Mouse (Mus musculus) hindbrain, postnatal 0 days (tissue): ENCODE data around the gene Srsf1. TPM values are rescaled to one million over a fixed set of nuclear protein-coding genes. Genes with fewer than 3 reads are reported as not detected.

Source experiments
- ATAC-seq: fragments of 200-750 bp; cut with Nextera tagmentation; 2 replicates; pipeline ENCODE4 v1.8.0; 2017; ENCODE audit warnings: mild to moderate bottlenecking, moderate TSS enrichment, moderate library complexity
- DNase-seq: peaks from one replicate; pipeline ENCODE4 v3.0.0-alpha.2; 2015; ENCODE audit warnings: low spot score
- H3K27ac ChIP-seq: fragments of 300-500 bp; sonication (generic); 2 replicates; pipeline ENCODE4 v1.5.1; 2014; ENCODE audit warnings: mild to moderate bottlenecking
- H3K27me3 ChIP-seq: fragments of 300-500 bp; sonication (generic); 2 replicates; pipeline ENCODE4 v1.6.1; 2014; ENCODE audit warnings: low read length, mixed read lengths; ENCODE audit not compliant: insufficient read depth
- H3K36me3 ChIP-seq: fragments of 300-500 bp; sonication (generic); 2 replicates; pipeline ENCODE4 v1.6.1; 2014; ENCODE audit warnings: low read length, mixed read lengths; ENCODE audit not compliant: insufficient read depth
- H3K4me1 ChIP-seq: fragments of 300-500 bp; sonication (generic); 2 replicates; pipeline ENCODE4 v1.6.1; 2014; ENCODE audit warnings: antibody characterized with exemption, low read length, mixed read lengths; ENCODE audit not compliant: insufficient read depth
- H3K4me2 ChIP-seq: fragments of 300-500 bp; sonication (generic); 2 replicates; pipeline ENCODE4 v1.6.1; 2014; ENCODE audit warnings: low read depth, mild to moderate bottlenecking, low read length, moderate library complexity, mixed read lengths
- H3K4me3 ChIP-seq: fragments of 300-500 bp; sonication (generic); 2 replicates; pipeline ENCODE4 v1.5.1; 2014; ENCODE audit warnings: low read length
- H3K9ac ChIP-seq: fragments of 300-500 bp; sonication (generic); replicated peaks from 2 replicates; pipeline ENCODE4 v1.6.1; 2014; ENCODE audit warnings: mild to moderate bottlenecking, low read length, moderate library complexity, mixed read lengths
- H3K9me3 ChIP-seq: fragments of 300-500 bp; sonication (generic); 2 replicates; pipeline ENCODE4 v1.6.1; 2016; ENCODE audit warnings: low read length, mixed read lengths
- CTCF ChIP-seq: IDR thresholded peaks from 2 replicates; pipeline ENCODE4 v1.5.1; 2016; ENCODE audit warnings: antibody characterized with exemption, control low read depth, low read depth
- WGBS: fragments of 180-500 bp; shearing (Covaris S2); extraction: QIAGEN DNeasy Blood & Tissue Kit; methylation state at CpG from one replicate; pipeline ENCODE4 v1.1.7; 2014; 5-methylcytosine and 5-hydroxymethylcytosine counted together
- polyA plus RNA-seq: library from polyadenylated mRNA; unstranded; fragments of >200 nt; fragmentation: Nextera tagmentation; extraction: Ambion mirVana; gene quantifications from 2 replicates; pipeline ENCODE4 v1.2.1, GENCODE M21; 2015
- total RNA-seq: library from RNA; depleted of rRNA; stranded (reverse); fragments of >200 nt; gene quantifications from 2 replicates; pipeline ENCODE4 v1.2.3, GENCODE M21; 2014

The Srsf1 gene
- total and polyA plus RNA-seq, 2 experiments from 2014 or later = 124 to 332 TPM

DNA sequence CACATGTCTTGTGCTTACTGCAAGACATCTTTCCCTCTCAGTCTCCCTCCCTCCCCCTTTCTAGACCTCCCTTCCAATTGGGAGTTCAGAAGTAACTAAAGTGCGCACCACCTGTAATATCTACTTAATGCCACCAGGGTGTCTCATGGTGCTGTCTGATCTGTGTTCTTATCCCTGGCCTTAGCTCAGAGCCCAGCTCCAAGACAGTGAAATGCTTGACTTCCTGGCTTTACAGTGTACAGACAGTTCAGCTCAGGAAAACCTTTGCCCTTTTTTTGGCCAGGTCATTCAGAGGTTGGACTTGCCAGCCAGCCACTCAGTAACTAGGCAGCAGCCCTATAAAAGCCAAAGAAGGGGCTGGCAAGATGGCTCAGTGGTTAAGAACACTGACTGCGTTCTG lies 12.0 kb downstream of the Srsf1 start:
- ATAC-seq (peak; percentile 91), DNase-seq (peak; percentile 81)
- H3K4me1 ChIP-seq = no peaks in the 10 kb centered on the region
- TF ChIP-seq CTCF = peak; percentile 89
- 45% methylated on average over 2 of the region's 2 CpGs for WGBS
- H3K27ac ChIP-seq = no peak overlapping the region
- H3K4me2 ChIP-seq = no peak overlapping the region
- H3K4me3 ChIP-seq = no peak overlapping the region
- no peak overlapping the region for H3K9ac ChIP-seq
- H3K36me3 ChIP-seq = no peaks in the 10 kb centered on the region
- H3K27me3 ChIP-seq = no peaks in the 10 kb centered on the region
- H3K9me3 ChIP-seq = no peaks in the 10 kb centered on the region

DNA sequence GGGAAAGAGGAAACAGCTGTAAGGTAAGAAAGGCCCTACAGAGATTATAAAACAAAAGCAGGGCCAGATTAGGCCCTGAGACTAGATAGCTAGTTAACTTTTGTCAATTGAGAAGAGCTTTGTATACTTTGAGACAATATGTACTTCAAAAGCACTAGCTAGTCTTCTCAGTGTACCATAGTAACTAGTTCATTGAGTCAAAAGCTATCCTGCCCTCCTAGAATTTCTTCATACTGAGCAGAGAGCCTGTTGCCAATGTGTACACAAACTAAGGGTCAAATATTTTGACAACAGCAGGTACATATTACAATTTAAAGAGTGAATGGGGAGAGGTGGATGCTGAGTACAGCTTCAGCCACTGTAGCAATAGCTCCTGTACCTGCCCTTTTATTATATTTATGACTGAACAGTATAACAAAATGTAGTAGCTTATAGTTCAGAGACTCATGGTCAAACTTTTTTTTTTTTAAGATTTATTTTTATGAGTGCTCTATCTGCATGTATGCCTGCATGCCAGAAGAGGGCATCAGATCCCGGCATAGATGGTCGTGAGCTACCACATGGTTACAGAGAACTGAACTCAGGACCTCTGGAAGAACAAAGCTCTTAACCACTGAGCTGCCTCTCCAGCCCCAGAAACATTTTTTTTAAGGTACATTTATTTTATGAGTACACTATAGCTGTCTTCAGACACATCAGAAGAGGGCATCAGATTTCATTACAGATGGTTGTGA lies 14.9 kb downstream of the Srsf1 start:
- no peak overlapping the region for H3K9ac ChIP-seq
- TF ChIP-seq CTCF = peak; percentile 34; the same call in 1 of the 2 replicates
- H3K9me3 ChIP-seq = no peaks in the 10 kb centered on the region
- no peak for ATAC-seq
- H3K36me3 ChIP-seq = no peaks in the 10 kb centered on the region
- H3K27me3 ChIP-seq = no peaks in the 10 kb centered on the region
- H3K4me3 ChIP-seq = no peak overlapping the region
- H3K4me2 ChIP-seq = no peak overlapping the region
- 74% methylated on average over 2 of the region's 2 CpGs for WGBS
- H3K27ac ChIP-seq = no peak overlapping the region
- no peak for DNase-seq
- H3K4me1 ChIP-seq = 0 out of 2 replicates have a peak, but pooled peaks cover under 1% of the 10 kb centered on the region

DNA sequence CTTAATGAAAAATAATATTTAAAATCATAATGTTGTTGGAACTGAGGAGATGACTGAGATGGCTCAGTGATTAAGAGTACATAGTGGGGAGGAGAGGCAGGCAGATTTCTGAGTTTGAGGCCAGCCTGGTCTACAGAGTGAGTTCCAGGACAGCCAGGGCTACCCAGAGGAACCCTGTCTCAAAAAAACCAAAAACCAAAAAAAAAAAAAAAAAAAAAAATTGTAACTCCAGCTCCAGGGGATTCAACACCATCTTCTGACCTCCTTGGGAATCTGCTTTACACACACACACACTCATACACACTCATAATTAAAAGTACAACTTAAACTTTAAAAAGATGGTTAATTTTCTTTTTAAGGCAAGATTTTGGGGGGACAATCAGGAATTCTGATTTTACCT lies 18.6 kb downstream of the Srsf1 start:
- no peak for DNase-seq
- ATAC-seq = no peak
- no peaks in the 10 kb centered on the region for H3K36me3 ChIP-seq
- H3K9me3 ChIP-seq = no peaks in the 10 kb centered on the region
- H3K27me3 ChIP-seq = no peaks in the 10 kb centered on the region
- peaks cover 11% of the 10 kb centered on the region for H3K4me1 ChIP-seq
- H3K4me2 ChIP-seq = no peak overlapping the region
- no peak overlapping the region for H3K9ac ChIP-seq
- TF ChIP-seq CTCF = no peak
- H3K27ac ChIP-seq = no peak overlapping the region
- no peak overlapping the region for H3K4me3 ChIP-seq

DNA sequence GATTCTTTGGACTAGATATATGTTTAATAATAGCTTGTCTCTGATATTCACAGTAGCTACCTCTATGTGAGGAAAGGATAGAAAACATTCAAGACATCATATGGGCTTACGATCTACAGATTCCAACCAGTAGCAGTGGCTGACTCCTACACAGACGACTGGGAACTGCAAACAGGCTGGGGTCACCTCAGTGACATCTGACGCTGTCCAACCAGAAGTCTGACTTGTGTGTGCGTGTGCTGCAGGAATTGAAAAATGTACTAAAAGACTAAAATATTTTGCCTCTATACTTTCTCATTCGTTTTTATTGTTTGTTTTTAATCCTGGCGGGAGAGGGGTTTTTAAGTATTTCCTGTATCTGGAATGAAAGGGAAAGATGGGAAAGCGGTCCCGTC lies 20.0 kb downstream of the Srsf1 start:
- ATAC-seq (no peak), DNase-seq (peak; percentile 45)

DNA sequence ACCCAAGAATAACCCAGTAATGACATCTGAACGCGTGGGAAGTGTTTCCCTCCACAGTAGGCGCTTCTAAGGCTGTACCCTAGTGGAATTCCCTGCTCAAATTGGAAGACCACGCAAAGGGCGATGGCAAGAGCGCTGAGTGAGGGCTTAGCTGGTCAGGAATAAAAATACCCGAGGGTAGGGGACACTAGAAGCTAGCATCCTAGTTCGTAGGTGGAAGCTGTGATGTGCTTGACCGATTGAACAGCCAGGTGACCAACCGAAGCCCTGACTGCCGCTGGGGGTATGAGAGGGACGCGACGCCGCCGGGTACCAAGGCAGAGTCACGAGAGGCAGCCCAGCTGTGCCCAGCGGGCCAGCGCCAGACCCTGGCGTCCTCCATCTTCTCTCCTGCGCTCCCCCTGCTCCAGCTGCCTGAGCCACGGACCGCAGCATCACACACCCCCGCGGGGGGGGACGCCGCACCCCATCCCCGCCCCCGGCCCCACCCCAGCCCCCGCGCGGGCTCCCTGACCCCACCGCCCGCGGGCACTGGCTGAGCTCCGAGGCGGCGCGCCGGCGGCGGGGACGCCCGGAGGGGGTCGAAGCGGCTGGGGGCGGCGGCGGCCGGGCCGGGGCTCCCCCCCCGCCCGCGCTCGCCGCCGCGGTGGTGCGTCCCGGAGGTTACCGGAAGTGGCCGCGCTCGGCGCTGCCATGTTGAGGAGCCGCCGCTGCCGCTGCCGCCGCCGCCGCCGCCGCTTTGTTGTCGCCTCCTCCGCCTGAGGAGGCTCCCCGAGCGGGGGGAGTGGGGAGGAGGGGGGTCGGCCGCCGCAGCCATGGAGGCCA lies 20.6 kb downstream of the Srsf1 start, which contains the start of gene Vezf1:
Vezf1 (plus strand) TSS at position 694 of the 825 bp plus-strand sequence.
- ATAC-seq (peak; percentile 93), DNase-seq (peak; percentile 89)
- H3K9ac ChIP-seq = peak within 1 kb of the TSS; percentile 97
- under 1% methylated on average over 20 of the region's 81 CpGs for WGBS
- no peaks in the 10 kb centered on the region for H3K36me3 ChIP-seq
- peak; percentile 23; the same call in 1 of the 2 replicates for TF ChIP-seq CTCF
- H3K4me1 ChIP-seq = peaks cover 19% of the 10 kb centered on the region
- peak within 1 kb of the TSS; percentile 97 for H3K4me2 ChIP-seq
- H3K27me3 ChIP-seq = no peaks in the 10 kb centered on the region
- peak within 1 kb of the TSS; percentile 99 for H3K4me3 ChIP-seq
- H3K27ac ChIP-seq = peak within 1 kb of the TSS; percentile 97
- H3K9me3 ChIP-seq = no peaks in the 10 kb centered on the region

More for the DNA sequence above, 20.0 kb downstream of the Srsf1 start:
- no peak for TF ChIP-seq CTCF
- 5% methylated on average over 8 of the region's 8 CpGs for WGBS
- Histone ChIP-seq H3K9me3 (no peaks in the 10 kb centered on the region), H3K36me3 (no peaks in the 10 kb centered on the region), H3K27me3 (no peaks in the 10 kb centered on the region), H3K4me3 (peak overlapping the region; percentile 99), H3K4me2 (peak overlapping the region; percentile 97), H3K27ac (peak overlapping the region; percentile 97), H3K9ac (peak overlapping the region; percentile 97), H3K4me1 (peaks cover 19% of the 10 kb centered on the region)

DNA sequence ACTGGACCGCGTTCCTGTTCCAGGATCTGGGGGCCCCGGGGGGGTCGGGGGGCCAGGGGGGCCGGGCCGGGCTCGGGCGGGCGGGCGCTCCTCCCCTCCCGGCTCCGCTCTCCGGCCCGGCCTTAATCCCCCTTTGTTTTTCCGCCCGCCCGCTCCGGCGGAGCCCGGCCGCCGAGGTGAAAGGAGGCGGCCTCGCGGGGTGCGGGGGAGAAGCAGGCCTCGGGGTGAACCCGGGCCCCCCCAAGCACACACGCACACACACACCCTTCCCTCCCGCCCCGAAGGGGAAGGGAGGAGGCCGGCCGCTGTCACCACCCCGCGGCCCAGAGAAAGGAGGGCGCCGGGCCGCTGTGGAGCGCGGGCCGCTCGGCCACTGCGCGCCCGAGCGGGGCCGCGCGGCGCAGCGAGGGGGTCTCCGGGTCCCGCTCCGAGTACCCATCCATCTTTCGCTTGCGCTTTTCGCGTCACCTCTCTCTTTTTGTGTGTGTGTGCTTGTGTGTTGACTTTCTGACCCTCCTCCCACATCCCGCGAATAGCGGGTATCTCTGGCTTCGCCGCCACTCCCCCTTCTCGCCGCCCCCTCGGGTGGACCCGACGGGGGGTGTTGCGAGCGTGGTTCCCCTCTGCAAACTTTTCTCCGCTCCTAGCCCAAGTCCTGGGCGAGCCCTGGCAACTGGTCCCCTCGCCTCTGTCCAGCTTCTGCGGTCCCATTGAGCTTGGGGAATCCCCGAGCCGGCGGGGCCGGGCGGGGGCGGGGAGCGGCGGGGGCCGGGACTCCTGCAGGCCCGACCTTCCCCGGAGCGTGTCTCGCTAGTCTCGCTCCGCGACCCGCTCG lies 21.5 kb downstream of the Srsf1 start:
- H3K27me3 ChIP-seq = no peaks in the 10 kb centered on the region
- peaks cover 19% of the 10 kb centered on the region for H3K4me1 ChIP-seq
- 2% methylated on average over 74 of the region's 92 CpGs for WGBS
- peaks cover 5% of the 10 kb centered on the region; the same call in 1 of the 2 replicates for H3K36me3 ChIP-seq
- peak overlapping the region; percentile 97 for H3K4me2 ChIP-seq
- DNase-seq (peak; percentile 61), ATAC-seq (peak; percentile 76)
- H3K27ac ChIP-seq = peak overlapping the region; percentile 97
- H3K4me3 ChIP-seq = peak overlapping the region; percentile 99
- H3K9ac ChIP-seq = peak overlapping the region; percentile 97
- H3K9me3 ChIP-seq = no peaks in the 10 kb centered on the region
- no peak for TF ChIP-seq CTCF
